Mouse (Mus musculus): ENCODE data around the gene Ercc8.

The Ercc8 gene

GRCm38 (mm10) chr13:108219773-108220172 is 61.2 kb downstream of the Ercc8 start:
- no peak for DNase-seq (ENCODE audit: low spot score)

- DNase-seq (ENCODE audit: low spot score), result peak; percentile 16
Measured at GRCm38 (mm10) chr13:108229191-108229590, 70.7 kb downstream of the Ercc8 start.

- no peak for DNase-seq (ENCODE audit: low spot score)
Measured at GRCm38 (mm10) chr13:108229634-108230330, 71.3 kb downstream of the Ercc8 start.

- no peak for DNase-seq (ENCODE audit: low spot score)
Measured at GRCm38 (mm10) chr13:108240012-108240411, 81.5 kb downstream of the Ercc8 start.

- no peak for DNase-seq (ENCODE audit: low spot score)
Measured at GRCm38 (mm10) chr13:108241715-108242114, 83.2 kb downstream of the Ercc8 start.

All from MN1 (cell line).